Mouse (Mus musculus) neural tube, embryonic 12.5 days (tissue): ENCODE measurements around the gene Sfxn1. TPM values are rescaled to one million over a fixed set of nuclear protein-coding genes. Genes with fewer than 3 reads are reported as not detected.

ENCODE experiments used
- ATAC-seq: fragments of 200-750 bp; cut with Nextera tagmentation; 2 replicates; pipeline ENCODE4 v1.8.0; 2017; ENCODE audit warnings: low read depth, mild to moderate bottlenecking, moderate TSS enrichment, moderate library complexity; ENCODE audit not compliant: low FRiP score
- H3K27ac ChIP-seq: fragments of 300-500 bp; sonication (generic); 2 replicates; pipeline ENCODE4 v1.5.1; 2016
- H3K27me3 ChIP-seq: fragments of 300-500 bp; sonication (generic); replicated peaks from 2 replicates; pipeline ENCODE4 v1.6.1; 2016; ENCODE audit warnings: mild to moderate bottlenecking
- H3K36me3 ChIP-seq: fragments of 300-500 bp; sonication (generic); 2 replicates; pipeline ENCODE4 v1.6.1; 2016; ENCODE audit warnings: mild to moderate bottlenecking
- H3K4me1 ChIP-seq: fragments of 300-500 bp; sonication (generic); 2 replicates; pipeline ENCODE4 v1.6.1; 2016
- H3K4me2 ChIP-seq: fragments of 300-500 bp; sonication (generic); replicated peaks from 2 replicates; pipeline ENCODE4 v1.6.1; 2016; ENCODE audit warnings: mild to moderate bottlenecking
- H3K4me3 ChIP-seq: fragments of 300-500 bp; sonication (generic); 2 replicates; pipeline ENCODE4 v1.5.1; 2016
- H3K9ac ChIP-seq: fragments of 300-500 bp; sonication (generic); 2 replicates; pipeline ENCODE4 v1.6.1; 2016; ENCODE audit warnings: mild to moderate bottlenecking
- H3K9me3 ChIP-seq: fragments of 300-500 bp; sonication (generic); 2 replicates; pipeline ENCODE4 v1.6.1; 2016; ENCODE audit warnings: mild to moderate bottlenecking
- WGBS: fragments of 180-500 bp; shearing (Covaris S2); methylation state at CpG from one replicate; pipeline ENCODE4 v1.1.7; 2016; 5-methylcytosine and 5-hydroxymethylcytosine counted together
- polyA plus RNA-seq: library from polyadenylated mRNA; unstranded; fragments of >200 nt; fragmentation: Nextera tagmentation; extraction: Ambion mirVana; gene quantifications from 2 replicates; pipeline ENCODE4 v1.2.1, GENCODE M21; 2016

Sfxn1 gene
- polyA plus RNA-seq, 1 experiment from 2014 or later, result 67.2 TPM

GRCm38 (mm10) chr13:54063292-54063691 lies 8.4 kb upstream of the Sfxn1 start:
- no peaks in the 10 kb centered on the region for H3K36me3 ChIP-seq
- H3K27me3 ChIP-seq, result no peaks in the 10 kb centered on the region
- ATAC-seq, result no peak
- no peak overlapping the region for H3K4me2 ChIP-seq
- no peaks in the 10 kb centered on the region for H3K9me3 ChIP-seq
- WGBS, result 7% methylated on average over 3 of the region's 3 CpGs
- no peak overlapping the region for H3K27ac ChIP-seq
- no peak overlapping the region for H3K4me3 ChIP-seq
- no peaks in the 10 kb centered on the region for H3K4me1 ChIP-seq
- H3K9ac ChIP-seq, result no peak overlapping the region

GRCm38 (mm10) chr13:54066081-54066746 lies 5.5 kb upstream of the Sfxn1 start:
- Histone ChIP-seq H3K27ac (no peak overlapping the region), H3K4me3 (no peak overlapping the region), H3K9me3 (no peaks in the 10 kb centered on the region), H3K36me3 (no peaks in the 10 kb centered on the region), H3K4me1 (no peaks in the 10 kb centered on the region), H3K9ac (no peak overlapping the region), H3K4me2 (no peak overlapping the region), H3K27me3 (no peaks in the 10 kb centered on the region)
- ATAC-seq, result no peak
- WGBS, result 81% methylated on average over 3 of the region's 3 CpGs

- Histone ChIP-seq H3K9me3 (no peaks in the 10 kb centered on the region), H3K36me3 (no peaks in the 10 kb centered on the region), H3K27me3 (no peaks in the 10 kb centered on the region), H3K4me1 (peaks cover 6% of the 10 kb centered on the region; the same call in 1 of the 2 replicates), H3K4me3 (no peak overlapping the region), H3K4me2 (no peak overlapping the region), H3K27ac (no peak overlapping the region), H3K9ac (no peak overlapping the region)
- WGBS, result 21% methylated on average over 6 of the region's 6 CpGs
- no peak for ATAC-seq
These were observed 4.0 kb upstream of the Sfxn1 start for GRCm38 (mm10) chr13:54067617-54068166.

GRCm38 (mm10) chr13:54071011-54071410 lies 658 bp upstream of the Sfxn1 start:
- WGBS, result 95% methylated on average over 9 of the region's 9 CpGs
- H3K9me3 ChIP-seq, result no peaks in the 10 kb centered on the region
- peaks cover 15% of the 10 kb centered on the region; the same call in 1 of the 2 replicates for H3K4me1 ChIP-seq
- H3K4me3 ChIP-seq, result no peak overlapping the region
- ATAC-seq, result no peak
- no peak overlapping the region for H3K4me2 ChIP-seq
- H3K9ac ChIP-seq, result no peak overlapping the region
- H3K27ac ChIP-seq, result no peak overlapping the region
- H3K27me3 ChIP-seq, result no peaks in the 10 kb centered on the region
- H3K36me3 ChIP-seq, result no peaks in the 10 kb centered on the region

GRCm38 (mm10) chr13:54072526-54073057 lies 923 bp downstream of the Sfxn1 start:
- H3K27me3 ChIP-seq, result no peaks in the 10 kb centered on the region
- peaks cover 15% of the 10 kb centered on the region; the same call in 1 of the 2 replicates for H3K4me1 ChIP-seq
- peak overlapping the region; percentile 84; the same call in 1 of the 2 replicates for H3K9ac ChIP-seq
- H3K4me2 ChIP-seq, result peak overlapping the region; percentile 67
- ATAC-seq, result no peak
- no peaks in the 10 kb centered on the region for H3K9me3 ChIP-seq
- no peaks in the 10 kb centered on the region for H3K36me3 ChIP-seq
- peak overlapping the region; percentile 71 for H3K4me3 ChIP-seq
- H3K27ac ChIP-seq, result no peak overlapping the region
- WGBS, result 36% methylated on average over 10 of the region's 10 CpGs

- Histone ChIP-seq H3K9me3 (no peaks in the 10 kb centered on the region), H3K27me3 (no peaks in the 10 kb centered on the region), H3K9ac (no peak overlapping the region), H3K36me3 (no peaks in the 10 kb centered on the region), H3K27ac (no peak overlapping the region), H3K4me1 (peaks cover 15% of the 10 kb centered on the region; the same call in 1 of the 2 replicates), H3K4me3 (no peak overlapping the region), H3K4me2 (peak overlapping the region; percentile 67)
- WGBS, result 41% methylated on average over 1 of the region's 1 CpGs
- ATAC-seq, result no peak
These were observed 1.4 kb downstream of the Sfxn1 start for GRCm38 (mm10) chr13:54073066-54073465.

- ATAC-seq, result no peak
- Histone ChIP-seq H3K27ac (no peak overlapping the region), H3K9me3 (no peaks in the 10 kb centered on the region), H3K27me3 (no peaks in the 10 kb centered on the region), H3K4me3 (no peak overlapping the region), H3K4me2 (peak overlapping the region; percentile 67), H3K9ac (no peak overlapping the region), H3K4me1 (peaks cover 15% of the 10 kb centered on the region; the same call in 1 of the 2 replicates), H3K36me3 (no peaks in the 10 kb centered on the region)
- 84% methylated on average over 2 of the region's 2 CpGs for WGBS
These were observed 1.8 kb downstream of the Sfxn1 start for GRCm38 (mm10) chr13:54073491-54073890.

GRCm38 (mm10) chr13:54075416-54075815 lies 3.7 kb downstream of the Sfxn1 start:
- Histone ChIP-seq H3K4me2 (no peak overlapping the region), H3K9ac (no peak overlapping the region), H3K4me1 (peaks cover 15% of the 10 kb centered on the region; the same call in 1 of the 2 replicates), H3K27ac (no peak overlapping the region), H3K9me3 (no peaks in the 10 kb centered on the region), H3K36me3 (no peaks in the 10 kb centered on the region), H3K27me3 (no peaks in the 10 kb centered on the region), H3K4me3 (no peak overlapping the region)
- WGBS, result 87% methylated on average over 2 of the region's 2 CpGs
- no peak for ATAC-seq

- Histone ChIP-seq H3K4me1 (peaks cover 15% of the 10 kb centered on the region; the same call in 1 of the 2 replicates), H3K36me3 (no peaks in the 10 kb centered on the region), H3K9me3 (no peaks in the 10 kb centered on the region), H3K9ac (no peak overlapping the region), H3K27me3 (no peaks in the 10 kb centered on the region), H3K4me3 (no peak overlapping the region), H3K27ac (no peak overlapping the region), H3K4me2 (no peak overlapping the region)
- WGBS, result 96% methylated on average over 6 of the region's 6 CpGs
- no peak for ATAC-seq
These were observed 4.4 kb downstream of the Sfxn1 start for GRCm38 (mm10) chr13:54076051-54076450.

GRCm38 (mm10) chr13:54076762-54077460 lies 5.2 kb downstream of the Sfxn1 start:
- 93% methylated on average over 11 of the region's 11 CpGs for WGBS
- Histone ChIP-seq H3K4me2 (no peak overlapping the region), H3K27ac (no peak overlapping the region), H3K4me1 (peaks cover 15% of the 10 kb centered on the region; the same call in 1 of the 2 replicates), H3K27me3 (no peaks in the 10 kb centered on the region), H3K36me3 (no peaks in the 10 kb centered on the region), H3K9ac (no peak overlapping the region), H3K4me3 (no peak overlapping the region), H3K9me3 (no peaks in the 10 kb centered on the region)
- no peak for ATAC-seq

- H3K27ac ChIP-seq, result no peak overlapping the region
- no peak for ATAC-seq
- H3K36me3 ChIP-seq, result no peaks in the 10 kb centered on the region
- H3K4me1 ChIP-seq, result 0 out of 2 replicates have a peak, but pooled peaks cover 9% of the 10 kb centered on the region
- WGBS, result 84% methylated on average over 11 of the region's 11 CpGs
- no peaks in the 10 kb centered on the region for H3K9me3 ChIP-seq
- no peaks in the 10 kb centered on the region for H3K27me3 ChIP-seq
- H3K9ac ChIP-seq, result no peak overlapping the region
- no peak overlapping the region for H3K4me2 ChIP-seq
- no peak overlapping the region for H3K4me3 ChIP-seq
These were observed 6.0 kb downstream of the Sfxn1 start for GRCm38 (mm10) chr13:54077470-54078174.
